8 mouse cellular contexts compared by ENCODE assay signal in the genomic region with DNA sequence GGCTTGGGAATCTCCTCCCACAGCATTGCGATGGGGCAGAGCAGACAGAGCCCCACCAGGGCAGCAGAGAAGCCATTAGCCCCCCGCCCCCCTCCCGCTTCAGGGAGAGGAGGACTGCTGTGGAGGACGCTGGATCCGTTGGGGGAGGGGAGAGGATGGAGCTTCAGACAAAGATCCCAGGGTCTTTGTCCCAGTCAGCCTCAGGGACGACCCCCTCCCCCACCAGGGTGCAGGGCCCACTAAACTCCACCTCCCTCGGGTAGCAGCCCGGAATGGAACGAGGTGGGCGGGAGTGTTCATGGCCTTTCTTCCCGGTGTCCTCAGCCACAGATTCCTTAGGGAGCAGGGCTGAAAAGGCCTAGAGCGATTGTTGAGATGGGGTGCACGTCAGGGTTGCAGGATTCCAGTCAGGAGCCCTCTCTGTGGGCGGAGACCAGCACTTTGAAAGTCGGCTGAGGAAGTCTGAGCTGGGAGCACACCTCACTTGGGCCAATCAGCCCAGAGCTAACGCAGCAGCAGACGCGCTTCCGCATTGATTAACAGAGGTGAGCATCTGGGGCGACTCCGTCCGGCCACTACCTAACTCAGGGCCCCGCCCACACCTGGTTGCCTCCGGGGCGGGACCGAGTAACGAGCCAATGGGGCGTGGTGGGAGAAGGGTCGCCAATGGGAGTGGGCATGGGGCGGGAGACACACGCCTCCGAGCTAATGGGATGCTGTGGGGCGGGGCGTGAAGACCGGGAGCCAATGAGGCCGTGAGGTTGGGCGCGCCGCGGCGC. TPM values are rescaled to one million over a fixed set of nuclear protein-coding genes. Genes with fewer than 3 reads are reported as not detected.
A peak's percentile ranks its signal among the peaks of the same experiment; 100 is the strongest.
DNase-seq lines count a peak whose midpoint lies in the region; ATAC-seq lines count a peak whose summit lies in the region.

A gene (plus strand): TSS at position 760 of the 779 bp plus-strand sequence.

- H3K36me3 ChIP-seq in hindbrain, embryonic 12.5 days: peaks cover 21% of the 10 kb centered on the region

- peak within 1 kb of the TSS; percentile 76 for H3K4me3 ChIP-seq in hindbrain, embryonic 12.5 days

- peak; percentile 91 for DNase-seq in NIH3T3 (ENCODE audit: low read depth)
- DNase-seq in cerebellum, postnatal 10 days: peak; percentile 96 to 97
- DNase-seq in frontal cortex, postnatal 10 days (ENCODE audit: low spot score in 2 of 2): peak; percentile 78 to 80
- DNase-seq in layer of hippocampus, postnatal 14 days (ENCODE audit: low spot score in 2 of 2): peak; percentile 68 to 77
- DNase-seq in lung, postnatal 25 days (ENCODE audit: low spot score): peak; percentile 97
- peak; percentile 96 for DNase-seq in retina, postnatal 1 day
- DNase-seq in urinary bladder, adult 18-20 months (ENCODE audit: low spot score in 2 of 2): peak; percentile 92 to 94

- peak within 1 kb of the TSS; percentile 96 for H3K27ac ChIP-seq in hindbrain, embryonic 12.5 days

- WGBS in hindbrain, embryonic 12.5 days: under 1% methylated on average over 39 of the region's 41 CpGs

- no peaks in the 10 kb centered on the region for H3K27me3 ChIP-seq in hindbrain, embryonic 12.5 days

- peak; percentile 96 for ATAC-seq in hindbrain, embryonic 12.5 days (ENCODE audit: low FRiP score)

- no peaks in the 10 kb centered on the region for H3K9me3 ChIP-seq in hindbrain, embryonic 12.5 days (replicated peaks)

- peak within 1 kb of the TSS; percentile 79 for H3K9ac ChIP-seq in hindbrain, embryonic 12.5 days

- peaks cover 29% of the 10 kb centered on the region for H3K4me1 ChIP-seq in hindbrain, embryonic 12.5 days

- H3K4me2 ChIP-seq in hindbrain, embryonic 12.5 days (replicated peaks): peak within 1 kb of the TSS; percentile 94

RNA-seq across cellular contexts. Expression of the gene that starts here (rescaled TPM):
- polyA plus RNA-seq in hindbrain, embryonic 12.5 days (2016; fragmentation: Nextera tagmentation; extraction: Ambion mirVana): 34.7 and 35.6 TPM in 2 replicates
- total RNA-seq in layer of hippocampus, postnatal 14 days (2021): 1 to 10 TPM in 1 of 2 experiments, under 1 TPM in 1; 0.83 to 1.2 TPM

Comparison
In these comparisons a context has a peak if more than half of its experiments do, and no peak if none do; other contexts are left out.
1. Peak in every context shown above with its lines: DNase-seq, ATAC-seq, H3K4me3 ChIP-seq and H3K27ac ChIP-seq.